Mouse (Mus musculus): ENCODE results near the gene Uqcrfs1.

The Uqcrfs1 gene

GRCm38 (mm10) chr13:30501860-30502395 lies 43.2 kb downstream of the Uqcrfs1 start:
- no peak for DNase-seq (ENCODE audit: low spot score)

Data from urinary bladder, postnatal 25 days (tissue).